Mouse (Mus musculus) thymus, adult 2 months (tissue): ENCODE measurements at regions not wholly inside any gene's neighbourhood (a gene's known extent, or its start where the extent isn't known, plus 50 kb on each side); places are given as distances from the start of the nearest gene placed in this dataset.

Experiments used
- DNase-seq: peaks from one replicate; pipeline ENCODE4 v3.0.0; 2021
- H3K27ac ChIP-seq: fragments of 200-500 bp; 2 replicates; pipeline ENCODE4 v1.5.1; 2012; ENCODE audit warnings: low read length, control low read depth; ENCODE audit not compliant: control insufficient read depth, insufficient read depth
- H3K27me3 ChIP-seq: fragments of 200-500 bp; 2 replicates; pipeline ENCODE4 v1.6.1; 2012; ENCODE audit warnings: mild to moderate bottlenecking, low read length, moderate library complexity, mixed read lengths; ENCODE audit not compliant: control insufficient read depth, insufficient read depth
- H3K36me3 ChIP-seq: fragments of 200-500 bp; 2 replicates; pipeline ENCODE4 v1.6.1; 2012; ENCODE audit warnings: mild to moderate bottlenecking, low read length, moderate library complexity; ENCODE audit not compliant: control insufficient read depth, insufficient read depth
- H3K4me1 ChIP-seq: fragments of 200-500 bp; replicated peaks from 2 replicates; pipeline ENCODE4 v1.6.1; 2012; ENCODE audit warnings: low read length; ENCODE audit not compliant: control insufficient read depth, insufficient read depth
- H3K4me3 ChIP-seq: fragments of 200-500 bp; 2 replicates; pipeline ENCODE4 v1.5.1; 2012; ENCODE audit warnings: mild to moderate bottlenecking, low read length, control low read depth, moderate library complexity; ENCODE audit not compliant: control insufficient read depth, insufficient read depth
- CTCF ChIP-seq: fragments of 200-500 bp; IDR thresholded peaks from 2 replicates; pipeline ENCODE4 v1.5.1; 2012; ENCODE audit warnings: mild to moderate bottlenecking, control low read depth, low read length, moderate library complexity, borderline replicate concordance; ENCODE audit not compliant: control insufficient read depth, poor library complexity, insufficient read depth; ENCODE audit errors: extremely low read depth
- POLR2A ChIP-seq: fragments of 200-500 bp; IDR thresholded peaks from 2 replicates; pipeline ENCODE4 v1.6.1; 2012; ENCODE audit warnings: mild to moderate bottlenecking, low read length, control low read depth, moderate library complexity; ENCODE audit not compliant: control insufficient read depth, poor library complexity, insufficient read depth; ENCODE audit errors: extremely low read depth
- WGBS: fragments of 180-500 bp; shearing (Covaris S2); methylation state at CpG from one replicate; pipeline ENCODE4 v1.1.7; 2018; 5-methylcytosine and 5-hydroxymethylcytosine counted together

- H3K36me3 ChIP-seq, result no peaks in the 10 kb centered on the region
- no peak for TF ChIP-seq POLR2A
- no peak for TF ChIP-seq CTCF
- no peak overlapping the region for H3K4me3 ChIP-seq
- no peaks in the 10 kb centered on the region for H3K27me3 ChIP-seq
- 90% methylated on average over 3 of the region's 3 CpGs for WGBS
- H3K27ac ChIP-seq, result no peak overlapping the region
- no peak for DNase-seq
- peaks cover 17% of the 10 kb centered on the region for H3K4me1 ChIP-seq
Observed at GRCm38 (mm10) chr3:52517808-52518207, 249.7 kb downstream of the Foxo1 start.

DNA sequence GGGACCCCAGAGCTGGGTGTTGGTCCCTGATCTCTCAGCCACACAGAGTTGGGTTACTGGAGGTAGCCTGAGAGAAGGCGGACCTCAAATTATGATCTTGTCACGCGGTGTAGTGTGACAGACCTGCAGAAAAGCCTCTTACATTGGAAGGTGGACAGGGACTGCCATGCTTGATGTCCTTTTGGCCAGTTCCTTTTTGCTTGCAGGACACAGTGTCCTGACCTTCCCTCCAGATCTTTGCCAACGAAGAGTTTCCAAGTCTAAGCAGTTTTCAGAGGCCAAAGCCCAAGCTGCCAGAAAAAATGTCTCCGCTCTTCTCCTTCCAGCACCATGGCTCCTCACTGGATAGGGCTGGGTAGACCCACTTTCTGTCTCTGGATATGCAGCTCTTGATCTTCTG lies 248.6 kb downstream of the Foxo1 start:
- Histone ChIP-seq H3K36me3 (no peaks in the 10 kb centered on the region), H3K27ac (no peak overlapping the region), H3K27me3 (no peaks in the 10 kb centered on the region), H3K4me3 (no peak overlapping the region), H3K4me1 (peaks cover 12% of the 10 kb centered on the region)
- no peak for TF ChIP-seq POLR2A
- TF ChIP-seq CTCF, result no peak
- WGBS, result 97% methylated on average over 5 of the region's 5 CpGs
- DNase-seq, result no peak

DNA sequence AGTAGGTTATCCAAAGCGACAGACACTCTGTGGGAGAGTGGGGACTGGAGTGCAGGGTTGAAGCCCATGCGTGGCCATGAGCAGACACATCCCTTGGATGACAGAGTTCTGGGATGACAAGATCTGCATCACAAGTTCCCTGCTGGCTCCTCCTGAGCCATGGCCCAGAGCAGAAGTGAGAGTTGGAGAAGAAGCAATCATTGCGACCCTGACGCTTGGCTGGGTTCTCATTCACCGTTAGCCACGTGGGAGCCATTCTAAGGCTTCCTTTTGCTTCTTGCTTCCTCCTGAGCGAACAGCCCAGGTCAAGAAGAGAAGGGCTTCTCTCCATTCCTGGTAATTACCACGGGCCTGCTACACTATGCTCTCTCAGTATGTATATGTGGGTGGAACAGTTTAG lies 244.6 kb downstream of the Foxo1 start:
- Histone ChIP-seq H3K27ac (no peak overlapping the region), H3K4me1 (no peaks in the 10 kb centered on the region), H3K27me3 (no peaks in the 10 kb centered on the region), H3K4me3 (no peak overlapping the region), H3K36me3 (no peaks in the 10 kb centered on the region)
- DNase-seq, result no peak
- whole genome bisulfite sequencing, result 84% methylated on average over 8 of the region's 8 CpGs
- TF ChIP-seq POLR2A (no peak), CTCF (no peak)

DNA sequence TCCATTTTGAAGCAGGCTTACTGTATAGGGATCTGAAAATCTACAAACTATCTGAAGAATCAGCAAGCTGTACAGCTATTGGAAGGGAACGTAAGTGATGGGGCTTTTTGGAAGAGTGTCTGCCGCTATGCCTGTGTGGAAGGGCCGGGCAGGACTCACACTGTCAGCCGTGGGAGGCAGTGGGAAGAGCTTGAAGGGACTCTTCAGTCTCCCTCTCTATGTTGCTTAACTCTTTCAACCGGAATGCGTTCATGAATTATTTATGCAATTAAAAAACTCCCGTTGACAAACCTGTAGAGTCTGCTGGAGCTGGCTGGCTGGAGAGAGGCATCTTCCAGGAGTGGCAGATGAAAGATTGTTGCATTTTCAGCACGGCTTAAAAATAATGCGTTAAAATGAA lies 243.4 kb downstream of the Foxo1 start:
- DNase-seq, result no peak
- WGBS, result 96% methylated on average over 9 of the region's 9 CpGs
- Histone ChIP-seq H3K4me1 (no peaks in the 10 kb centered on the region), H3K36me3 (no peaks in the 10 kb centered on the region), H3K27ac (no peak overlapping the region), H3K27me3 (no peaks in the 10 kb centered on the region), H3K4me3 (no peak overlapping the region)
- TF ChIP-seq CTCF (no peak), POLR2A (no peak)

DNA sequence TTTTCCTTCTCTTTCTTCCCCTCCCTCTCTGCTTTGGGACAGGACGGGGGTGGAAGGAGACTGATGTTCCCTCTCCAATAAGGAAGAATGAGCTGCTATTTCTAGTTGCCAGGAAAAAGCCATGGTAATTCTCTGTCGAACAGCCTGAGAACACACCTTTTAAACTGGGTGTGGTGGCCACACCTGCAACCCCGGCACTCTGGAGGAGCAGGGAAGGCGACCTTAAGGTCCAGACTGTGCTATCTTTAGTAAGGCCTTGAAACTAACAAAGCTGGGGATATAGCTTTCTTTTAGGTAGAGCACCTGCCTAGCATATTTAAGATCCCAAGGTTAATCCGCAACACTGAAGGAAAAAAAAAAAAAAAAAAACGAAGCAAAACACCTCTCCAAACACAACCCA lies 242.7 kb downstream of the Foxo1 start:
- H3K4me3 ChIP-seq, result no peak overlapping the region
- no peak overlapping the region for H3K27ac ChIP-seq
- 86% methylated on average over 6 of the region's 6 CpGs for WGBS
- no peaks in the 10 kb centered on the region for H3K36me3 ChIP-seq
- no peaks in the 10 kb centered on the region for H3K27me3 ChIP-seq
- TF ChIP-seq POLR2A, result no peak
- TF ChIP-seq CTCF, result no peak
- no peaks in the 10 kb centered on the region for H3K4me1 ChIP-seq
- DNase-seq, result no peak

- DNase-seq, result no peak
- H3K4me1 ChIP-seq, result no peaks in the 10 kb centered on the region
- H3K36me3 ChIP-seq, result no peaks in the 10 kb centered on the region
- H3K4me3 ChIP-seq, result no peak overlapping the region
- TF ChIP-seq CTCF (no peak), POLR2A (no peak)
- no peak overlapping the region for H3K27ac ChIP-seq
- H3K27me3 ChIP-seq, result no peaks in the 10 kb centered on the region
- 96% methylated on average over 12 of the region's 12 CpGs for WGBS
Observed at GRCm38 (mm10) chr3:52510088-52510765, 242.1 kb downstream of the Foxo1 start.

GRCm38 (mm10) chr3:52503925-52504324 lies 235.8 kb downstream of the Foxo1 start:
- no peak for TF ChIP-seq CTCF
- TF ChIP-seq POLR2A, result no peak

More at GRCm38 (mm10) chr3:52503925-52504324, 235.8 kb downstream of the Foxo1 start:
- Histone ChIP-seq H3K27me3 (no peaks in the 10 kb centered on the region), H3K27ac (no peak overlapping the region), H3K4me1 (peaks cover 3% of the 10 kb centered on the region), H3K36me3 (no peaks in the 10 kb centered on the region), H3K4me3 (no peak overlapping the region)
- DNase-seq, result no peak
- WGBS, result 98% methylated on average over 9 of the region's 9 CpGs
